Mouse (Mus musculus): ENCODE measurements around the gene Nsf.

DNA sequence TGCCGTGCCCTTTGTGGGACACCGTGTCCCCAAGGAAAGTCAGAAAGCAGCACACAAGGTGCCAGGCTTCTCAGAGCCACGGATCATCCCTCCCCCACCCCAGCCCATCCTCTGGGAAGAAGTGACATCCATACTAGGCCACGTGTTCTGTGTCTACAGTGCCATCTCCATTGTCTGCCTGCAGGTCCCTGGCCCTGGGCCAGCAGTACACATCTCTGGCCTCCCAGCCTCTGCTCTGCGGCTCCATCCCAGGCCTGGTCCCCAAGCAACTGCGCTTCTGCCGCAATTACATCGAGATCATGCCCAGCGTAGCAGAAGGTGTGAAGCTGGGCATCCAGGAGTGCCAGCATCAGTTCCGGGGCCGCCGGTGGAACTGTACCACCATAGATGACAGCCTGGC, 145.9 kb downstream of the Nsf start:
- TF ChIP-seq GATA1 (IDR thresholded peaks at IDR 0.05; ENCODE audit: low read length) (no peak), TAL1 (IDR thresholded peaks at IDR 0.05; ENCODE audit: low read length) (no peak)

Measured in erythroblast, embryonic 14.5 days (primary cell).